Mouse (Mus musculus) fat pad, adult 2 months (tissue): Measurements from ENCODE around the gene Lias.
A peak's percentile ranks its signal among the peaks of the same experiment; 100 is the strongest.

Source experiments
- DNase-seq: peaks from one replicate; pipeline ENCODE4 v3.0.0-alpha.2; 2011; ENCODE audit warnings: low read depth, low spot score; ENCODE audit errors: extremely low read depth

Gene Lias

DNA sequence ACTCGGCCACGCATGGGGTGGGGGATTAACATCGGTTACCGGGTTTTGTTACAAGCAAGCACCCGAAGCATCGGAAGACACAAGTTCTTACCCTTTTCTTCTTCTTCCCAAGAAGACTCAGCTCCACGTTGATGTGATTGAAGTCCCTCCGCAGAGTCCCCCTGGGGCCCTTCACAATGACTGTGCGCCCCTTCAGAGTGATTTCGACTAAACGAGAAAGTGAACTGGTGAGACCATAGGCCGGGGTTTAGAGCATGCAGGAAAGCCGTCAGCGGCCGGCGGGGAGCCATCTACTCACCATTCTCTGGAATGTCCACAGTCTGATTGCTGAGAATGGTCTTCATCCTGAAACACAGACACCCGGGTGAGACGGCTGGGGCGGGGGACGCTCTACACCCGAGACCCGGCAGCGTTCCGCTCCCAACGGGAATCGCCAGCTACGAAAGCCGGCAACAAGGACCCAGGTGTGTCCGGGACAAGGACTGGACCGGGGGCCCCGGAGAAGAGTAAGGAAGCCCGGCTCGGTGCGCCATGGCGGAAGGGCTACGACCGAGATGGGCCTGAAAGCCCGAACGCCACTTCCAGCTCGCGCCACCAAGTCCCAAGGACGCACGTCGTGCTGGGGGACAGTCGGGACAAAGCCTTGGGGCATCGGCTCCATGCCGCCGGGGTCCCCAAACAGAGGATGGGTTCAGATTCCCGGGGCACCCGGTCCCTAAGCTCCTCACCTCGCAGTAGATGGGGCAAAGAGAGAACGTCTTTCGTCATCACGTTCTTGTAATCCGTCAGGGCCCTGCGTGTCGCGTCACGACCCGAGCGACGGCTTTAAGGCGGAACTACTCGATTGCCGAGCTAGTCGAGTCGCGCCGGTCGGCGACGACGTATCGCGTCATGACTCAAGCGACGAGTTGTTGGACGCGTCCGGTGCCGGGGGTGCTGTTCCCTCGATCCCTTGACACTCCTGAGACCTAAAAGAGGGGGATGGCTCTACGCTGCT, at the start of gene Lias, which contains the start of gene Rpl9:
Lias (plus strand) TSS at position 850 of the 997 bp plus-strand sequence.
Rpl9 (minus strand) TSS at position 797 of the 997 bp plus-strand sequence.
- DNase-seq = peak; percentile 69

DNA sequence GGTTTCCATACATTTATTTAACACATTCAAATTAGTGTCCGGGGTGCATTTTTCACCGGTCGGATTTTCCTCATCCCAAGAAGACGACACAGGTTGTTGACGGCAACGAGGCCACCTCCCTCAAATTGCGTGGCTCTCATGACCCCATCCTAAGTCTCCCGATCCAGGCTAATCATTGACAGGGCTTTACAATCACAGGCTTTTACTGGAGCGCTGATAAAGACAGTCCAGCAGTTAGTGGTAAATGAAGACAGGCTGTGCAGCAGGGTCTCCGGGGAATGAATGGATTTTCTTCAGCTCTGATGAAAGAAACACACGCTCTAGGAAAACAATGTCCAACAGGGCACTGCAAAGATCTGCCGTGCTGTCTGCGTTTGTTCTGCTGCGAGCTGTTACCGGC, 43.1 kb upstream of the Lias start, which contains the start of gene Klb:
Klb (plus strand) TSS at position 147 of the 400 bp plus-strand sequence.
- no peak for DNase-seq

- DNase-seq = no peak
These were observed 40.8 kb upstream of the Lias start for GRCm38 (mm10) chr5:65350508-65350907.

GRCm38 (mm10) chr5:65354097-65354496, 37.2 kb upstream of the Lias start:
- DNase-seq = peak; percentile 42

DNA sequence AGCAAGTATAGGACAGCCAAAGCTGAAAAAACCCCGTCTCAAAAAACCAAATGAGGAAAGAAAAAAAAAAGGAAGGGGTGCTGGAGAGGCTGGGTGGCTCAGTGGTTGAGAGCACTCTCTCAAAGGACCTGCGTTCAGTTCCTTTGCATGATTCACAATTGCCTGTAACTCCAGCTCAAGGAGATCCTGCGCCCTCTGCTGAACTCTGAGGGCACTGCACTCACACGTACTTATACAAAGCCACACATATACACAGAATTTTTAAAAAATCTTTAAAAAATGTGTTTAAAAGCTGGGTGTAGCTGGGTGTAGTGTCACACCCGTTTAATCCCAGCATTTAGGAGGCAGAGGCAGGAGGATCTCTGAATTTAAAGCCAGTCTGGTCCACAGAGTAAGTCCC, 36.3 kb upstream of the Lias start:
- DNase-seq = no peak

DNA sequence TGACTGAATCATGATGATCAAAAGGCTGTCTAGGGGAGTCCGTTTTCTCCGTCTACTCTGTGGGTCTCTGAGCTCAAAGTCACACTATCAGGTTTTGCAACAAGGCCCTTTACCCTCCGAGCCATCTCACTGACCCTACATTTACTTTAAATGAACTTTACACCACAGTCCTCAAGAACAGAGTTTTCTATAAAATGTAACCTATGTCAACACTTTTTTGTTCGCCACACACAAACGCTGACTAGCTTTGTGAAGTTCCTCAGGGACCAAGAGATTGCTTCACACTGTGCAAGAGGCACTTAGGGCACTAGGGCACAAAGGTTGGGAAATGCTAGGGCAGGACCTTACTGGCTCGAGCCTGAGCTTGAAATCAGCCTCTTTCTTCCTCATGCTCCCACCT, 34.4 kb upstream of the Lias start:
- peak; percentile 46 for DNase-seq

GRCm38 (mm10) chr5:65357771-65358170, 33.5 kb upstream of the Lias start:
- no peak for DNase-seq

DNA sequence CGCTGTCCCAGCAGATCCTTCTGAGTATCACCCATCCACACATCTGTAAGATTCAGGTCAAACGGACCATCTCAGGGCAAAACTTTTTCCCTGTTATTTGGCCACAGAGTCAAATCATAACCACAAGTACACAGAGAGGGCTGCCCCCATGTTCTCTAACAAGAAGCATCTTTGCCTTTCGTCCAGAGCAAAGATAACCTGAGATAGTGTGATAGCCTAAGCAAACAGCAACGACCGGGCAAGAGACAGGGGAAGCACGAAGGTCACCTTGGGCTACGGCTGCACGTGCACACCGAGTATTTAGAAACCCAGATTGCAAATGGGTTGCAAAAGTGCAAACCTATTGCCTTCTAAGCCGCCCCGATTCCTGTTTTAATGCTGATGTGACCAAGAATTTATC, 23.5 kb upstream of the Lias start:
- DNase-seq = no peak

- no peak for DNase-seq
These were observed 19.7 kb upstream of the Lias start for GRCm38 (mm10) chr5:65371551-65371950.

DNA sequence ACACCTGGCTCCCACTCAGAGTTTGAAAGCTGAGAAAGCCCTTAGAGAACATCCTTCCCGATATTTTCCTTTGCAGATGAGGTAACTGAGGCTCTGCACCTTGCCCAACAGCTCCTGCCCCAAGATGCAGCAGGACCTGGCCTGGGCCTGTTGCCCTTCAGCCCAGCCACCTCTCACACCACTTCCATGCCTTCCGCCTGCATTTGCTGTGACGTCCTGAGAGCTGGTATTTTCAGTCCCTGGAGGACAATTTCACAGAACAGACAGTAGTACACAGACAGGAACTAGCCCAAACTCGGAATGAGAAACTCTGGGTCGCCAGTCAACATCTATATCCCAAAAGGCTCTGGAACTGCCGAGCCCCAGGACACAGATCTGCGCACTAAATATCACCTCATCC, 16.6 kb upstream of the Lias start:
- no peak for DNase-seq

DNA sequence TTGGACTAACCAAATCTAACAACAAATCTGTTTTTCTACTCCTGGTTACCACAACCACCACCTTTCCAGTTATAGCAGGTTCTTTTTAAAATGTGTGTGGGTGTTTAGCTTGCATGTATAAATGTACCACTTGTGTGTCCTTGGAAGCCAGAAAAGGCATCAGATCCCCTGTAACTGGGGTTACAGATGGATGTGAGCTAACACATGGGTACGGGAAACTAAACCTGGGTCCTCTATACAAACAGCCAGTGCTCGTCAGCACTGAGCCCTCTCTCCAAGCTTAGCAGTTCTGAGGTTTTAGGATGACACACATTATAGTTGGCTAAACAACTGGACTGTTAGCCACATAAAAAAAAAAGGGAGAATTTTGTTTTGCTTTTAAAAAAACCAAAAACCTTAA, 5.6 kb upstream of the Lias start:
- DNase-seq = no peak

DNA sequence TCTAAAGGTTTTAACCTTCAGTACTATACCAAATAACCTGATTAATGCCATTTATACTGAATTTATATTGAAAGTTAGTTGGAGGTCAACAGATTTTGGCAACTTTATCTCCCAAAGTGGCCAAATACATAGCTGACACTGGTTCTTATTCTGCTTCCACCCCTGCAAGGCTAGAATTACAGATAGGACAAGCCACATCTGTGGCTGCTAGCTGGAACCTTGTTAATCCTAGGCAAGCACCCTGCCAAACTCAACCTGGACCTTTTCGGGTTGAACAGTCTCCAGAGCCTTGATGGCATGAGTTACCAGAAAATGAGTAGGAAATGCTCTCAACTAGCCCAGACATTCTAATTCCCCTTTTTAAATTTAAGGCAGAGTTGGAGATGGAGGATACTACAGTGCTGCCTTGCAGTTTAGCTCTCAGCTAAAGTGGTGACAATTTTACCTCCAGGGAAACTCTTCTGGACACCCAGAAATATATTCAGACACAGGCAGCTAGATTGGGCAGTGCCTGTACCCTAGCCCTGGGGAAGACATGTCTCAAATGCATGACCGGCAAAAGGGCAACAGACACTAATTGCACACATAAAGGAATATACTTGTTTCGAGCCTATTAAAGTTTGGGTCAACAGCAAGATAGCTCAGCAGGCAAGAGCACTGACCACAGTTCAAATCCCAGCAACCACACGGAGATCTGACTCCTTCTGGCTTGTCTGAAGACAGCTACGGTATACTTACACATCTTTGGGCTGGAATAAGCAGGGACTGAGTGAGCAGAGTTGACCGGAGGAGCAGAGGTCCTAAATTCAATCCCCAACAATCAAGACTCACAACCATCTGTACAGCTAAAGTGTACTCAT, 4.1 kb upstream of the Lias start:
- DNase-seq = no peak

DNA sequence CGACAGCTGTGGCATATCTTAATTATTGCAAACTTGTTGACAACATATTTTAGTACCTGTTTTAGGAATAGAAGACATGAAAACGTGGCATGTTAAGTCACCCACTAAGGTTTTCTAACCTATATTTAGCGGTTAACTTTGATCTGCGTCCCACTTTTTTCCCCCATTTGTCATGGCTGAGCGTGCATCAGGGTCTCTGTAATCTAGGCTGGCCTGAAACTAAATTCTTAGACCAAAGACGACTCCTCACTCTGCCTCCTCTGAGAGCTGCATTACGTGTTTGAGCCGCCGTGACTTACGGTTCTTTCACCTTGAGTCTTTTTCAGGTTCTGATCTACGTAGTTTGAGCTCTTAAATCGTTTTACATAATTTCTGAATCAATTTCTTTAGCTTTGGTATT, 456 bp downstream of the Lias start:
- no peak for DNase-seq

- DNase-seq = no peak
These were observed 3.1 kb downstream of the Lias start for GRCm38 (mm10) chr5:65394425-65394824.

DNA sequence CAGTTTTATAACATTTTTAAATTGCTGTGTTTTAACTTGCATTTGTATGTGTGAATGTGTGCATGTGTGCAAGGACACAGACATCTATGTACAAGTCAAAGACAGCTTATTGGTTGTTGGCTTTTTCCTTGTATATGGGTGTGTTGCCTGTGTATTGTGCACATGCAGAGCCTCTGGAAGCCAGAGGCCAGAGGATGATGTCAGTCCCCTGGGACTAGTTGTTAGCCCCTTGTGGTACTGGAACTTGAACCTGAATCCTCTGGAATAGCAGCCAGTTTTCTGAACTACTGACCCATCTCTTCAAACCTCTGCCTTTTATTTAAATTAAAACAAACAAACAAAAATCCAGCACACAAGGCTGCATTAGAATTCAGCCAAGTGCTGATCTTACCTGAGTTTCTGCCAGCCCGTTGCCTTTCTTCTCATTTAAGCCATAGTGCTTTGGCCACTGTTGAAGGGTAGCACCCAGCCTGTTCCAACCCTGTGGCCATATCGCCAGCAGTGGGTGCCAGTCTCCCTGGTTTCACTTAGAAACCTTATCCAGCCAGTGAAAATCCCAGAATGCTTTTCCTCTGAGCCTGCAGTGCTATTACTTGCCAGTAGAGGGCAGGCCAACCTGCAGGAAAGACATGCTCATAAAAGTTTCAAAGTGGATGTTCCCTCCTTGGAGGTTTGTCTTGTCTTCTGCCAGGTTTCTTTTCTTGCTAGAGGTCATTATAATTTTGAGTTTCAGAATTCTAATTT, 10.1 kb downstream of the Lias start:
- no peak for DNase-seq

GRCm38 (mm10) chr5:65407989-65408388, 16.7 kb downstream of the Lias start:
- no peak for DNase-seq

- no peak for DNase-seq
These were observed 24.6 kb downstream of the Lias start for GRCm38 (mm10) chr5:65415653-65416458.

- no peak for DNase-seq
These were observed 27.8 kb downstream of the Lias start for GRCm38 (mm10) chr5:65419136-65419535.

DNA sequence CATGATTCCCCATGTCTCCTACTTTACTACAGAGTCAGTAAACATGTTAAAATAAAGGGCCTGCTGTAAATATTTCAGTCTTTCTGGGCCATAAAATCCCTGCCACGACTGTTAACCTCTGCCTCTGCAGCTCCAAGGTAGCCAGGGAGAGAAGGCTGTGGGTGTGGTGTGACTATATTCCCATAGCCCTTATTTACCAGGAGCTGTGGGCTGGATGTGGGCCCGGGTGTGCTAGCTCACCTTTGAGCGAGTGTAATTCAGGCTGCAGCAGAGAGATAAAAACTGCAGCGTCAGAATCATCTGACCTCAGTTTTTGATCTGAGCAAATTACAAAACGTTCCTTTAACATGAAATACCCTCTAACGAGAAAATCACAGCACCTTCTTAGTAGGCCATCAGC, 29.5 kb downstream of the Lias start:
- no peak for DNase-seq

- no peak for DNase-seq
These were observed 31.5 kb downstream of the Lias start for GRCm38 (mm10) chr5:65422803-65423202.
